Mouse (Mus musculus) bone marrow, adult 2 months (tissue): ENCODE measurements at regions not wholly inside any gene's neighbourhood (a gene's known extent, or its start where the extent isn't known, plus 50 kb on each side); places are given as distances from the start of the nearest gene placed in this dataset.

Experiments used
- H3K27ac ChIP-seq: fragments of 200-500 bp; 2 replicates; pipeline ENCODE4 v1.5.1; 2012; ENCODE audit warnings: low read depth, mild to moderate bottlenecking, control low read depth, inconsistent platforms, low read length; ENCODE audit not compliant: control insufficient read depth, poor library complexity, insufficient read depth
- H3K4me1 ChIP-seq: fragments of 200-500 bp; 2 replicates; pipeline ENCODE4 v1.6.1; 2011; ENCODE audit warnings: low read length; ENCODE audit not compliant: control insufficient read depth, insufficient read depth
- H3K4me3 ChIP-seq: fragments of 200-500 bp; replicated peaks from 2 replicates; pipeline ENCODE3; 2011; ENCODE audit warnings: mild to moderate bottlenecking, low read depth, low read length, control low read depth; ENCODE audit not compliant: control insufficient read depth
- CTCF ChIP-seq: fragments of 200-500 bp; IDR thresholded peaks from 2 replicates; pipeline ENCODE4 v1.5.1; 2011; ENCODE audit warnings: low read length, control low read depth; ENCODE audit not compliant: control insufficient read depth, insufficient read depth
- POLR2A ChIP-seq: fragments of 200-500 bp; IDR thresholded peaks from 2 replicates; pipeline ENCODE4 v1.6.1; 2011; ENCODE audit warnings: low read depth, mild to moderate bottlenecking, control low read depth, low read length, borderline replicate concordance; ENCODE audit not compliant: control insufficient read depth
- WGBS: fragments of 180-500 bp; shearing (Covaris S2); methylation state at CpG from one replicate; pipeline ENCODE4 v1.1.7; 2018; 5-methylcytosine and 5-hydroxymethylcytosine counted together

GRCm38 (mm10) chr7:130037573-130037925 lies 445.9 kb downstream of the Wdr11 start:
- Histone ChIP-seq H3K4me3 (no peak overlapping the region), H3K4me1 (no peaks in the 10 kb centered on the region), H3K27ac (no peak overlapping the region)
- WGBS = 69% methylated on average over 4 of the region's 4 CpGs
- no peak for TF ChIP-seq POLR2A
- no peak for TF ChIP-seq CTCF

- no peaks in the 10 kb centered on the region for H3K4me1 ChIP-seq
- H3K27ac ChIP-seq = no peak overlapping the region
- no peak overlapping the region for H3K4me3 ChIP-seq
- no peak for TF ChIP-seq CTCF
- no peak for TF ChIP-seq POLR2A
- 60% methylated on average over 8 of the region's 8 CpGs for WGBS
These were observed 448.9 kb downstream of the Wdr11 start for GRCm38 (mm10) chr7:130040596-130040995.

GRCm38 (mm10) chr7:130041402-130041965 lies 449.8 kb downstream of the Wdr11 start:
- no peak overlapping the region for H3K4me3 ChIP-seq
- no peaks in the 10 kb centered on the region for H3K4me1 ChIP-seq
- no peak overlapping the region for H3K27ac ChIP-seq
- TF ChIP-seq CTCF (no peak), POLR2A (no peak)
- 80% methylated on average over 11 of the region's 11 CpGs for WGBS

- H3K4me1 ChIP-seq = no peaks in the 10 kb centered on the region
- no peak overlapping the region for H3K4me3 ChIP-seq
- TF ChIP-seq CTCF (no peak), POLR2A (no peak)
- 65% methylated on average over 5 of the region's 5 CpGs for WGBS
- H3K27ac ChIP-seq = no peak overlapping the region
These were observed 450.7 kb downstream of the Wdr11 start for GRCm38 (mm10) chr7:130042296-130042910.

- 75% methylated on average over 21 of the region's 21 CpGs for WGBS
- Histone ChIP-seq H3K4me1 (no peaks in the 10 kb centered on the region), H3K4me3 (no peak overlapping the region), H3K27ac (no peak overlapping the region)
- TF ChIP-seq POLR2A = no peak
These were observed 452.0 kb downstream of the Wdr11 start for GRCm38 (mm10) chr7:130043397-130044234.

GRCm38 (mm10) chr7:130044235-130044553 lies 452.5 kb downstream of the Wdr11 start:
- Histone ChIP-seq H3K4me1 (no peaks in the 10 kb centered on the region), H3K4me3 (no peak overlapping the region), H3K27ac (no peak overlapping the region)
- TF ChIP-seq CTCF (no peak), POLR2A (no peak)
- 91% methylated on average over 6 of the region's 6 CpGs for WGBS

- Histone ChIP-seq H3K27ac (no peak overlapping the region), H3K4me3 (no peak overlapping the region), H3K4me1 (no peaks in the 10 kb centered on the region)
- WGBS = 63% methylated on average over 6 of the region's 6 CpGs
- TF ChIP-seq CTCF (no peak), POLR2A (no peak)
These were observed 452.9 kb downstream of the Wdr11 start for GRCm38 (mm10) chr7:130044581-130044980.

- Histone ChIP-seq H3K4me3 (no peak overlapping the region), H3K27ac (no peak overlapping the region), H3K4me1 (no peaks in the 10 kb centered on the region)
- 82% methylated on average over 2 of the region's 2 CpGs for WGBS
- TF ChIP-seq POLR2A (no peak), CTCF (no peak)
These were observed 454.4 kb downstream of the Wdr11 start for GRCm38 (mm10) chr7:130046086-130046485.
